Mouse (Mus musculus) MEL (cell line): ENCODE measurements around the gene Antxr1. TPM values are rescaled to one million over a fixed set of nuclear protein-coding genes. Genes with fewer than 3 reads are reported as not detected.

Source experiments
- DNase-seq: peaks from one replicate; pipeline ENCODE4 v3.0.0; 2011; ENCODE audit warnings: low read depth, low spot score
- H3K27ac ChIP-seq: 2 replicates; pipeline ENCODE4 v1.5.1; 2012; ENCODE audit warnings: low read depth, mild to moderate bottlenecking, control low read depth, low read length, moderate library complexity; ENCODE audit not compliant: control insufficient read depth
- H3K27me3 ChIP-seq, 2 experiments: fragments of 150-350 bp in 1 of 2; sonication (generic) in 1 of 2; 2 replicates each; pipeline ENCODE4 v1.6.1; 2012; ENCODE audit warnings: low read length in 2 of 2, mild to moderate bottlenecking in 2 of 2, improper control_type of control experiment in 1 of 2, moderate library complexity in 1 of 2; ENCODE audit not compliant: insufficient read depth in 2 of 2, control insufficient read depth in 1 of 2
- H3K36me3 ChIP-seq, 2 experiments: 2 replicates each; pipeline ENCODE4 v1.6.1; 2012 to 2014; ENCODE audit warnings: low read length in 2 of 2, improper control_type of control experiment in 1 of 2, inconsistent platforms in 1 of 2, mild to moderate bottlenecking in 1 of 2; ENCODE audit not compliant: insufficient read depth in 2 of 2, control insufficient read depth in 1 of 2
- H3K4me1 ChIP-seq, 2 experiments: fragments of 150-350 bp in 1 of 2; sonication (generic) in 1 of 2; 2 replicates each; pipeline ENCODE4 v1.6.1; 2012; ENCODE audit warnings: low read length in 2 of 2, improper control_type of control experiment in 1 of 2, mild to moderate bottlenecking in 1 of 2; ENCODE audit not compliant: insufficient read depth in 2 of 2, control insufficient read depth in 1 of 2
- H3K4me3 ChIP-seq, 2 experiments: fragments of 150-350 bp in 1 of 2; sonication (generic) in 1 of 2; 2 replicates each; pipeline ENCODE4 v1.5.1; 2012; ENCODE audit warnings: low read depth in 2 of 2, low read length in 2 of 2, mild to moderate bottlenecking in 2 of 2, moderate library complexity in 2 of 2, control low read depth in 1 of 2, improper control_type of control experiment in 1 of 2; ENCODE audit not compliant: control insufficient read depth in 1 of 2, insufficient read depth in 1 of 2
- H3K79me2 ChIP-seq: 2 replicates; pipeline ENCODE4 v1.6.1; 2012; ENCODE audit warnings: mild to moderate bottlenecking, low read length, moderate library complexity; ENCODE audit not compliant: control insufficient read depth, poor library complexity, insufficient read depth
- H3K9ac ChIP-seq: 2 replicates; pipeline ENCODE4 v1.6.1; 2012; ENCODE audit warnings: low read depth, mild to moderate bottlenecking, control low read depth, low read length, moderate library complexity; ENCODE audit not compliant: control insufficient read depth, poor library complexity, severe bottlenecking
- H3K9me3 ChIP-seq: fragments of 150-350 bp; sonication (generic); replicated peaks from 2 replicates; pipeline ENCODE4 v1.6.1; 2012; ENCODE audit warnings: mild to moderate bottlenecking, low read length, improper control_type of control experiment, moderate library complexity; ENCODE audit not compliant: insufficient read depth
- BHLHE40 ChIP-seq: IDR thresholded peaks from 2 replicates; pipeline ENCODE4 v1.6.1; 2012; ENCODE audit warnings: low read depth, mild to moderate bottlenecking, inconsistent platforms, low read length, improper control_type of control experiment, borderline replicate concordance
- CHD1 ChIP-seq: IDR thresholded peaks from 2 replicates; pipeline ENCODE4 v1.6.1; 2012; ENCODE audit warnings: low read depth, mild to moderate bottlenecking, inconsistent platforms, low read length, improper control_type of control experiment
- CHD2 ChIP-seq: IDR thresholded peaks from 2 replicates; pipeline ENCODE4 v1.6.1; 2011; ENCODE audit warnings: low read length, improper control_type of control experiment
- EP300 ChIP-seq, 2 experiments: IDR thresholded peaks; 2 replicates each; pipeline ENCODE4 v1.6.1; 2011; ENCODE audit warnings: improper control_type of control experiment in 2 of 2, low read length in 2 of 2, low read depth in 1 of 2, mild to moderate bottlenecking in 1 of 2
- ETS1 ChIP-seq: IDR thresholded peaks from 2 replicates; pipeline ENCODE4 v1.6.1; 2012; ENCODE audit warnings: low read depth, mild to moderate bottlenecking, inconsistent platforms, low read length, improper control_type of control experiment, moderate library complexity
- GABPA ChIP-seq: IDR thresholded peaks from 2 replicates; pipeline ENCODE4 v1.6.1; 2012; ENCODE audit warnings: low read depth, mild to moderate bottlenecking, inconsistent platforms, low read length, improper control_type of control experiment, moderate library complexity
- GATA1 ChIP-seq: IDR thresholded peaks from 2 replicates; pipeline ENCODE4 v1.6.1; 2011; ENCODE audit warnings: low read depth, low read length, improper control_type of control experiment
- HCFC1 ChIP-seq: IDR thresholded peaks from 2 replicates; pipeline ENCODE4 v1.6.1; 2012; ENCODE audit warnings: low read depth, mild to moderate bottlenecking, inconsistent platforms, low read length, improper control_type of control experiment, moderate library complexity
- KAT2A ChIP-seq: conservative IDR thresholded peaks from 2 replicates; pipeline ENCODE4 v1.6.1; 2012; ENCODE audit warnings: low read depth, low read length, improper control_type of control experiment, inconsistent platforms
- MAFK ChIP-seq: IDR thresholded peaks from 2 replicates; pipeline ENCODE4 v1.6.1; 2011; ENCODE audit warnings: low read depth, mild to moderate bottlenecking, low read length, improper control_type of control experiment, borderline replicate concordance
- MAZ ChIP-seq: IDR thresholded peaks from 2 replicates; pipeline ENCODE4 v1.6.1; 2012; ENCODE audit warnings: low read depth, mild to moderate bottlenecking, inconsistent platforms, low read length, improper control_type of control experiment
- MYB ChIP-seq: IDR thresholded peaks from 2 replicates; pipeline ENCODE4 v1.6.1; 2011; ENCODE audit warnings: mild to moderate bottlenecking, low read depth, low read length, improper control_type of control experiment
- POLR2AphosphoS2 ChIP-seq: IDR thresholded peaks from 2 replicates; pipeline ENCODE4 v1.6.1; 2011; ENCODE audit warnings: low read length, improper control_type of control experiment
- POLR2AphosphoS5 ChIP-seq: IDR thresholded peaks from 2 replicates; pipeline ENCODE4 v1.6.1; 2012; ENCODE audit warnings: low read depth, borderline replicate concordance, mild to moderate bottlenecking, inconsistent platforms, low read length, moderate library complexity, mixed read lengths
- SMC3 ChIP-seq: IDR thresholded peaks from 2 replicates; pipeline ENCODE4 v1.6.1; 2011; ENCODE audit warnings: low read depth, low read length, improper control_type of control experiment
- TBP ChIP-seq: IDR thresholded peaks from 2 replicates; pipeline ENCODE4 v1.8.0; 2011; ENCODE audit warnings: low read depth, low read length, improper control_type of control experiment
- UBTF ChIP-seq: IDR thresholded peaks from 2 replicates; pipeline ENCODE4 v1.6.1; 2012; ENCODE audit warnings: low read depth, mild to moderate bottlenecking, inconsistent platforms, low read length, improper control_type of control experiment, moderate library complexity, borderline replicate concordance; ENCODE audit not compliant: insufficient read depth
- USF1 ChIP-seq: IDR thresholded peaks from 2 replicates; pipeline ENCODE4 v1.6.1; 2014; ENCODE audit warnings: low read depth, mild to moderate bottlenecking, inconsistent platforms, low read length, improper control_type of control experiment, moderate library complexity
- ZNF384 ChIP-seq: IDR thresholded peaks from 2 replicates; pipeline ENCODE4 v1.6.1; 2012; ENCODE audit warnings: low read depth, mild to moderate bottlenecking, inconsistent platforms, low read length, improper control_type of control experiment
- polyA plus RNA-seq, 2 experiments: library from polyadenylated mRNA; stranded (reverse) in 1 of 2; unstranded in 1 of 2; fragments of >175 nt in 1 of 2; fragments of >200 nt in 1 of 2; gene quantifications; 2 replicates each; pipeline versions ENCODE4 v1.2.1 to v1.2.4; 2012; ENCODE audit warnings: low replicate concordance in 2 of 2, low read depth in 1 of 2; ENCODE audit not compliant: insufficient read length in 2 of 2, insufficient read depth in 1 of 2, missing spikeins in 1 of 2
- total RNA-seq: library from RNA; depleted of rRNA; stranded (reverse); fragments of 300-350 nt; gene quantifications from 2 replicates; pipeline ENCODE4 v1.2.3, GENCODE M21; 2012

Antxr1 gene
- total and polyA plus RNA-seq, 3 experiments: 0.10 TPM; not detected in 2

- no peak overlapping the region for H3K9ac ChIP-seq
- H3K4me1 ChIP-seq: no peaks in the 10 kb centered on the region
- no peak overlapping the region for H3K27ac ChIP-seq
- H3K4me3 ChIP-seq: no peak overlapping the region
- no peaks in the 10 kb centered on the region for H3K9me3 ChIP-seq
- H3K27me3 ChIP-seq: no peaks in the 10 kb centered on the region
- H3K79me2 ChIP-seq: no peaks in the 10 kb centered on the region
- no peak for DNase-seq
- TF ChIP-seq GATA1 (no peak), GABPA (no peak), EP300 (IDR thresholded peaks at IDR 0.05; ENCODE audit: low read depth in 1 of 2, low read length in 2 of 2) (no peak), POLR2AphosphoS5 (no peak), UBTF (no peak), SMC3 (no peak), TBP (no peak), USF1 (no peak), MYB (no peak), MAZ (no peak), ETS1 (no peak), KAT2A (no peak), BHLHE40 (no peak), ZNF384 (no peak), HCFC1 (no peak)
- H3K36me3 ChIP-seq: peaks cover 7 to 20% of the 10 kb centered on the region in 2 experiments; a peak in 3 of 4 replicates
These were observed 243.1 kb downstream of the Antxr1 start for GRCm38 (mm10) chr6:87092476-87092875.

- no peaks in the 10 kb centered on the region for H3K4me1 ChIP-seq
- H3K27me3 ChIP-seq: no peaks in the 10 kb centered on the region
- no peaks in the 10 kb centered on the region for H3K9me3 ChIP-seq
- no peak for DNase-seq
- no peak overlapping the region for H3K9ac ChIP-seq
- H3K36me3 ChIP-seq: peaks cover 5 to 29% of the 10 kb centered on the region in 2 experiments; a peak in 3 of 4 replicates
- TF ChIP-seq POLR2AphosphoS2: no peak
- TF ChIP-seq CHD1: no peak
- TF ChIP-seq CHD2: no peak
- TF ChIP-seq MYB: no peak
- TF ChIP-seq BHLHE40: no peak
- no peak for TF ChIP-seq MAFK
- no peak overlapping the region for H3K27ac ChIP-seq
- H3K79me2 ChIP-seq: no peaks in the 10 kb centered on the region
- H3K4me3 ChIP-seq: no peak overlapping the region
These were observed 244.7 kb downstream of the Antxr1 start for GRCm38 (mm10) chr6:87090877-87091276.
